Mouse (Mus musculus): Measurements from ENCODE around the gene Lrmda. TPM values are rescaled to one million over a fixed set of nuclear protein-coding genes. Genes with fewer than 3 reads are reported as not detected.

Lrmda gene
- total RNA-seq, 2 experiments from 2014 or later, result 0.27 TPM; not detected in 1

GRCm38 (mm10) chr14:22037498-22038131 lies 18.1 kb downstream of the Lrmda start:
- no peak for DNase-seq (ENCODE audit: extremely low spot score in 1 of 2, low spot score in 1 of 2)

- DNase-seq (ENCODE audit: extremely low spot score in 1 of 2, low spot score in 1 of 2), result no peak
These were observed 22.6 kb downstream of the Lrmda start for GRCm38 (mm10) chr14:22042146-22042545.

- DNase-seq (ENCODE audit: extremely low spot score in 1 of 2, low spot score in 1 of 2), result no peak
These were observed 23.9 kb downstream of the Lrmda start for GRCm38 (mm10) chr14:22043420-22043819.

GRCm38 (mm10) chr14:22046262-22046856 lies 26.8 kb downstream of the Lrmda start:
- no peak for DNase-seq (ENCODE audit: extremely low spot score in 1 of 2, low spot score in 1 of 2)

- DNase-seq (ENCODE audit: extremely low spot score in 1 of 2, low spot score in 1 of 2), result no peak
These were observed 28.8 kb downstream of the Lrmda start for GRCm38 (mm10) chr14:22048068-22048899.

GRCm38 (mm10) chr14:22048900-22049199 lies 29.3 kb downstream of the Lrmda start:
- no peak for DNase-seq (ENCODE audit: extremely low spot score in 1 of 2, low spot score in 1 of 2)

DNA sequence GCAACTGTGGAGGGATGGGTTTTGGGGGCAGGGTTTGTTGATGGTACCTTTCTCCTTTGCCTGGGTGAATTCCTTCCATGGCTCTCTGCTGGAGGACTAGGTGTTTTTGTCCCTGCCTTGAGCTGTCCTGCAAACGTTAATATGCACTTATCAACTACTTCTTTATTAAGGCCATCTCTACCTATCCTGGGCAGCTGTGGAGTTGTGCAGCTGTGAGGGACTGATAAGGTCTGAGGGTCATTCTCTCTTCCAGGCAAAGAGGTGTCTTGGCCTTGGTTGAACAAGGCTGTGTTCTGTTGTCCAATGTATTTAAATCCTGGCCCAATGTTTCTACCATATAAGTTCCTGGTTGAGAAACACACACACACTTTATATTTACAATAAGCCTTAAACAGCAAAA lies 29.8 kb downstream of the Lrmda start:
- no peak for DNase-seq (ENCODE audit: extremely low spot score in 1 of 2, low spot score in 1 of 2)

DNA sequence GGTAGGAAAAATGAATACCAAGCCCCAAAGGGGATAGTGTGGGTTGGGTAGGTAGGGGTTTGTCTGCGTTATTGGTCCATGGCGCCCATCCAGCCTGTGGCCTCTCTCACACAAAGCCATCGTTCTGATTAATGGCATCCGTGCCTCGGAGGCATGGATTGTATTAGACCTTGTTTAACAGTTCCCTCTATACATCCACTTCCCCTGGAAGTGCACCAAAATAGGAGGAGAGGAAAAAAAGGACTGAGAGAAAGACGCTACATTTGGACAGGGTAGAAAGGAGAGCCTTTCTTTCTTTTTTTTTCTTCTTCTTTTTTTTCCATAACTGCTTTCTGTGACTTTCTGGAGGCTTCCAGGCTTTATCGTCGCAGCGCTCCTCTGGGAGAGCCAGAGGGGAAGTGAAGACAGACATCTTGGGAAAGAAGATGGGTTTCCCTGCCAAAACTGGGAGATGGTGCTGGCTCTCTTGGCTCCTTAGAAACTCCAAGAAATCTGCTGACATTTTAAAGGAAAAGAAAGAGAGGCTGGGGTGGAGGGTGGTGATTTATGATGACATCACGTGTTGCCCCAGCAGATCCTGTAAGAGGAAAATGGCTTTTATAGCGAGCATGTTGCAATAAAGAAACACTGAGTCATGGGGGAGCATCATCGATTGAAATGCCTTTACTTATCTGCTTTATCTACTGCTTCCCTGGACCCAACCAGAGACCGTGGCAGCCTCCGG lies 32.6 kb downstream of the Lrmda start:
- DNase-seq (ENCODE audit: extremely low spot score in 1 of 2, low spot score in 1 of 2), result no peak

GRCm38 (mm10) chr14:22055630-22056029 lies 36.1 kb downstream of the Lrmda start:
- no peak for DNase-seq (ENCODE audit: extremely low spot score in 1 of 2, low spot score in 1 of 2)

DNA sequence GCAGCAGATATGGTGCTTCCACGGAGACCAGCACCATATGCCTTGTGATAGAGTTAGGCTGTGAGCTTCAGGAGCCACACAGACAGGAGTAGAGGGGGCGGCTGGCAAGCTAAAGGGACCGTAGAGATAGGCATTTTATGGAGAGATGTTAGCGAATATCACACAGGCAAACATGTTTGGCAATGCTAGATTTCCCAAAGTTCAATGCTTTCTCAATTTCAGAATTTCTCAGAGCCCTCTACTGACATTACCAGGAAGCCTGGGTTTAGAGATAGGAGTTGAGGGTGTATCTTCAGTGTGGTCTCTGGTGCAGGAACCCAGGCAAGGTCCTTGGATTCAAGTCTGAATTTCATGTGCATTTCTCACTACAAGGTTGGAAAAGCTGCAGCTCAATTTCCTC lies 36.7 kb downstream of the Lrmda start:
- no peak for DNase-seq (ENCODE audit: extremely low spot score in 1 of 2, low spot score in 1 of 2)

DNA sequence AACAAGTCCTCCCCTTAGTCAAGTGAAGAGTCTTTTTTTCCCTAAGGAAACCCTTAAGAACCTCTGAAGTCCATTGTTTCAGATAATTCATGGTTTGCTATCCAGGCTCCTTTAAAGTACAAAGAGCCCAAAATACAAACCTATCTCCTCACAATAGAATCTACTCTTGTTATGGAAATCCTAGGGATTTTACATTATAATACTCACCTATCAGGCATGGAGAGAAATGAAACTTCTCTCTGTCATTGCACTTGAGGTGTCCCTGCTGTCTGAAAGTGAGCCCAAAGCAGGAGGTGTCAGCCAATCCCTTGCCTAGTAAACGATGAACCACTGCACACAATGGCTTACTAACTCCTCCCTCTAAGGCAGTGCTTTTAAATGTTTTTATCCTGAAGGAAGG lies 39.2 kb downstream of the Lrmda start:
- DNase-seq (ENCODE audit: extremely low spot score in 1 of 2, low spot score in 1 of 2), result no peak

- DNase-seq (ENCODE audit: extremely low spot score in 1 of 2, low spot score in 1 of 2), result no peak
These were observed 39.9 kb downstream of the Lrmda start for GRCm38 (mm10) chr14:22059348-22059861.

DNA sequence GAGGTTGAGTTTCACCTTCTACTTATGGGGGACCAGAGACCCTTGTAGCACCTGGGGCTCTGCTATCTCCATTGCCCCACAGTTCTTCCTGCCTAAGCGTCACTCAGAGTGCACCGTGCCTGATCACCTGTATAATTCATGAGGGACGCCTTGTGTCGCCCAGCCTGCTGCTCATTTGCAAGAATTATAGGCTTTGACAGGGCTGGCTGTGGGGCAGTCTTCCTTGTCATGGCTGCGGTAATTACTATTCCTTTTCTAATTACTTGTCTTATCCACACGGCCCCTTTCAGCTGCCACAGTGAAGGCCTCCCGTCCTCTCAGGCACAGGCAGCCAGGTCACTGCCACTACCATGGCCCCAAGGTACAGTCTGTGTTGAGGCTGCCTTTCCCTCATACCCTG lies 41.3 kb downstream of the Lrmda start:
- DNase-seq (ENCODE audit: extremely low spot score in 1 of 2, low spot score in 1 of 2), result no peak

GRCm38 (mm10) chr14:22062117-22062855 lies 42.8 kb downstream of the Lrmda start:
- no peak for DNase-seq (ENCODE audit: extremely low spot score in 1 of 2, low spot score in 1 of 2)

DNA sequence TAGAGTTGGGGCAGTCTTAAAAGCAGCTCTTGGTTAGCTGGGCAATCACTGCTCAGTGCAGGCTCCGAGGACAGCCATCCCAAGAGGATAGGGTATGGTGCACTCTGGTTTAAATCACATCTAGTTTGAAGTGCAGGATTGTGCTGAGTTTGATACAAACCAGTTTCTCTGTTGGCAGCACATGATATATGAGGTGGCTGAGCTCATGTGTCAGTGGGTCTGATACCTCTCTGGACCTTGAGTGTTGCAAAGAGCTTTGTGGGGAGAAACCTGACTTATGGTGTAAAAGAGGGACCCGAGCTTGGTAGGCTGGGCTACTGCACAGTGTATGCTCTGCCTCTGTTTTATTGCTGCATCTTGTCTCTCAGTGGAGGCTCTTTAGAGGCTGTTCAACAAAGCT lies 49.7 kb downstream of the Lrmda start:
- no peak for DNase-seq (ENCODE audit: extremely low spot score in 1 of 2, low spot score in 1 of 2)

GRCm38 (mm10) chr14:22073385-22073784 lies 53.9 kb downstream of the Lrmda start:
- DNase-seq (ENCODE audit: extremely low spot score in 1 of 2, low spot score in 1 of 2), result no peak

DNA sequence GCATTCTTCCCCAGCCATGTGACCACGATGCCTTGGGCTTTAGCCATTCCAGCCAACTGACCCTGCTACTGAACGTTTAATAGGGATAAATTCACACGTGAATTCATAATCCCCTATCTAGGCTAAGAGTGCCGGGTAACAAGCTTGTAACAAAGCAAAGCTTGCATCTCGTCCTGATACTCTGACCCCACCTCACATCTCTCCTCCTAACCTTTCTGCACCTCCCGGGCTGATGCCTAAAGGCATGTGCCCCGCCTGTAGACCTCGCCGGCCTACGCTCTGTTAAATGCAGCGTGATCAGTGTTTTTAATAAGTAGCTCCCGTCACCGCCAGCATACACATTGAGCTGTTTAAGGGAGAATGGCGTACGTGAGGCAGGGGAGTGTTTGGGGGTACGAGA lies 54.7 kb downstream of the Lrmda start:
- no peak for DNase-seq (ENCODE audit: extremely low spot score in 1 of 2, low spot score in 1 of 2)

GRCm38 (mm10) chr14:22083931-22084330 lies 64.4 kb downstream of the Lrmda start:
- no peak for DNase-seq (ENCODE audit: extremely low spot score in 1 of 2, low spot score in 1 of 2)

- DNase-seq (ENCODE audit: extremely low spot score in 1 of 2, low spot score in 1 of 2), result no peak
These were observed 65.9 kb downstream of the Lrmda start for GRCm38 (mm10) chr14:22085411-22085810.

DNA sequence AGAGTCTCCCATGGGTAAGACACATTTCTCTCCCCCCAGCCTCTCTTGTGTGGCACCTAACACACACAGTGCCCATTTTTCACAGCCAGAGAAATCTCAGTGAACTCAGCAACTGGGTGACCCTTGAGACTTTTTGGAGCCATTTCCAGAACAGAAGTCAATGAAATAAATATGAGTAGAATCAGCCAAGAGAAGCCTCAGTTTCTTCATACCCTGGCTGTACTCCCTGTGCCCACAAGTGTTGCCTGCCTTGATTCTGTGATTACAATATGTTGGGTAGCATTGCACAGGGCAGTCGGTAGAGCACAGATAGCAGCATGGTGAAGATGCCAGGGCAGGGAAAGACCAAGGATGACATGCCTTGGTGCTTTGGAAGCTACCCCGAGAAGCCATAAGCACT lies 69.1 kb downstream of the Lrmda start:
- no peak for DNase-seq (ENCODE audit: extremely low spot score in 1 of 2, low spot score in 1 of 2)
